Mouse (Mus musculus) natural killer cell, adult 2 months (primary cell): Measurements from ENCODE around the gene B4galt1.

Experiments used
- DNase-seq, 2 experiments: peaks; one replicate each; pipeline ENCODE4 v3.0.0; 2022; ENCODE audit warnings: low spot score in 2 of 2

B4galt1 gene

GRCm38 (mm10) chr4:40872129-40872528 lies 18.3 kb upstream of the B4galt1 start:
- DNase-seq: no peak

- DNase-seq: no peak
Measured at GRCm38 (mm10) chr4:40870206-40870605, 16.4 kb upstream of the B4galt1 start.

GRCm38 (mm10) chr4:40868554-40869232 lies 14.9 kb upstream of the B4galt1 start:
- no peak for DNase-seq

- DNase-seq: no peak
Measured at GRCm38 (mm10) chr4:40864361-40864760, 10.6 kb upstream of the B4galt1 start.

GRCm38 (mm10) chr4:40863340-40863739 lies 9.5 kb upstream of the B4galt1 start:
- DNase-seq: no peak

GRCm38 (mm10) chr4:40861131-40861530 lies 7.3 kb upstream of the B4galt1 start:
- no peak for DNase-seq

- DNase-seq: no peak
Measured at GRCm38 (mm10) chr4:40857824-40858346, 4.1 kb upstream of the B4galt1 start.

GRCm38 (mm10) chr4:40856571-40856970 lies 2.8 kb upstream of the B4galt1 start:
- DNase-seq: no peak

- no peak for DNase-seq
Measured at GRCm38 (mm10) chr4:40854387-40854933, 655 bp upstream of the B4galt1 start.

- peak in 1 of 2 experiments; percentile 59 for DNase-seq
Measured at GRCm38 (mm10) chr4:40852861-40853564, 792 bp downstream of the B4galt1 start.

- DNase-seq: no peak
Measured at GRCm38 (mm10) chr4:40852249-40852781, 1.5 kb downstream of the B4galt1 start.

- peak in 1 of 2 experiments; percentile 42 for DNase-seq
Measured at GRCm38 (mm10) chr4:40851763-40852248, 2.0 kb downstream of the B4galt1 start.

GRCm38 (mm10) chr4:40851031-40851762 lies 2.6 kb downstream of the B4galt1 start:
- peak in 1 of 2 experiments; percentile 45 for DNase-seq

- DNase-seq: no peak
Measured at GRCm38 (mm10) chr4:40850582-40850981, 3.2 kb downstream of the B4galt1 start.

- no peak for DNase-seq
Measured at GRCm38 (mm10) chr4:40849518-40849917, 4.3 kb downstream of the B4galt1 start.

- no peak for DNase-seq
Measured at GRCm38 (mm10) chr4:40848246-40848645, 5.6 kb downstream of the B4galt1 start.

- no peak for DNase-seq
Measured at GRCm38 (mm10) chr4:40847160-40847559, 6.6 kb downstream of the B4galt1 start.

GRCm38 (mm10) chr4:40846143-40846931 lies 7.5 kb downstream of the B4galt1 start:
- DNase-seq: no peak

GRCm38 (mm10) chr4:40844811-40845751 lies 8.7 kb downstream of the B4galt1 start:
- DNase-seq: peak in 1 of 2 experiments; percentile 38
